Comparison of ENCODE assay signal across 18 mouse cellular contexts in the genomic region with DNA sequence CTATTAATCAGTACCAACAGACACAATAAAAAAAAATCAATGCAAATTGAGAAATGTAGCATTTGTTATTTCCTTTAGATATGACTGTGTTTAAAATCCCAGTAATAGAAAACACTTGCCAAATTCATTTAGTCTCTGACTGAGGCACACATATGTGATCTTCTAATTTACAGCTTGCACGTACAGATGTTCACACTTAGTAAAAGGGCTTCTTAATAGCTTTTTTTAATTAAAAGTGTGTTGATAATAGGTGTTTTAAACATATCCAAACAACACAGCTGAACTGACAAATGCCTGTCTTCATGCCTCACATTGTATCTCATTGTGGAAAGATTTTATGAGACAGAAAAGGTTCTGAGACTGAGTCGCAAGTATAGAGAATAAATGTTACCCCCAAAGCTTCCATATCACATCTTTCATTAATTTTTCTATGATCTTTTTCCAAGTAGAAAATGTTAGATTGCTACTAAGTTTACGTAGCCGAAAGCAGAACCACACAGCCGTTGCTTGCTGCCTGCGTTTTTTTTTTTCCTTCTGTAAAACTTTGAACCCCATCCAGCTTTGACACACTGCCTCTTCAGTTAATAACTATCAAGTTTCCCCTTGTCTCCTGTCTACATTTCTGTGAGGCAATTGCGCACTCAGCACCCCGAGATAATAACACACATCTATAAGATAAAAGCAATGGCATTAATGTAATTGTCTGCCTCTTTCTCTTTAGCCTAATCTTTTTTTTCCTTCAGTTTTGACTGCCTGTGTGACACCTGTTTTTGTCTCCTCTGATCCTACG.
A peak's percentile ranks its signal among the peaks of the same experiment; 100 is the strongest.
DNase-seq lines count a peak whose midpoint lies in the region; ATAC-seq lines count a peak whose summit lies in the region.
"Had no signal": no experiment of that assay in that cellular context is flagged by ENCODE, and none has a peak within 500 bp of the region (broad histone marks: within the 10 kb centered on the region; RNA-seq: fewer than 3 reads in every experiment).

No protein-coding gene starts in this region.

- DNase-seq in kidney, postnatal 4 days, result no peak
- peak; percentile 10 for DNase-seq in hindlimb bud, embryonic 11.5 days (ENCODE audit: extremely low spot score, low read depth, low spot score)
- no peak for DNase-seq in cerebellum, adult 11-12 months
- DNase-seq: adrenal gland, postnatal 10 days; cerebellum, adult 2 months; heart, postnatal 36 days; lung, adult 18-20 months; lung, postnatal 36 days; right cerebral cortex, postnatal 14 days; thymus, postnatal 25 days had no signal

- no peak overlapping the region for H3K4me3 ChIP-seq in forebrain, embryonic 16.5 days (replicated peaks; ENCODE audit: low read length)
- no peak overlapping the region for H3K4me3 ChIP-seq in forebrain, embryonic 15.5 days
- H3K4me3 ChIP-seq in kidney, embryonic 16.5 days (ENCODE audit: low read length), result no peak overlapping the region
- H3K4me3 ChIP-seq: heart, embryonic 12.5 days; hindbrain, embryonic 15.5 days; midbrain, embryonic 12.5 days; neural tube, embryonic 13.5 days had no signal

- H3K4me1 ChIP-seq in forebrain, embryonic 16.5 days (replicated peaks; ENCODE audit: control insufficient read depth, insufficient read depth, low read length), result peaks cover 6% of the 10 kb centered on the region
- peaks cover 14% of the 10 kb centered on the region for H3K4me1 ChIP-seq in forebrain, embryonic 15.5 days
- peaks cover 29% of the 10 kb centered on the region for H3K4me1 ChIP-seq in kidney, embryonic 16.5 days (ENCODE audit: insufficient read depth, low read length)
- H3K4me1 ChIP-seq: midbrain, embryonic 12.5 days had no signal

- H3K9ac ChIP-seq in forebrain, embryonic 16.5 days (replicated peaks; ENCODE audit: low read depth, low read length), result no peak overlapping the region
- no peak overlapping the region for H3K9ac ChIP-seq in forebrain, embryonic 15.5 days (replicated peaks)
- no peak overlapping the region for H3K9ac ChIP-seq in kidney, embryonic 16.5 days (replicated peaks; ENCODE audit: low read length)
- H3K9ac ChIP-seq: heart, embryonic 12.5 days; hindbrain, embryonic 15.5 days; midbrain, embryonic 12.5 days; neural tube, embryonic 13.5 days had no signal

- H3K27ac ChIP-seq in forebrain, embryonic 16.5 days (ENCODE audit: low read length), result no peak overlapping the region
- H3K27ac ChIP-seq in forebrain, embryonic 15.5 days (replicated peaks), result no peak overlapping the region
- no peak overlapping the region; the same call in 1 of the 2 replicates for H3K27ac ChIP-seq in kidney, embryonic 16.5 days (ENCODE audit: low read length)
- H3K27ac ChIP-seq: hindbrain, embryonic 15.5 days; midbrain, embryonic 12.5 days; neural tube, embryonic 13.5 days had no signal

- peak overlapping the region; percentile 9; the same call in 1 of the 2 replicates for H3K4me2 ChIP-seq in forebrain, embryonic 16.5 days (ENCODE audit: low read length)
- no peak overlapping the region for H3K4me2 ChIP-seq in forebrain, embryonic 15.5 days (replicated peaks)
- H3K4me2 ChIP-seq in kidney, embryonic 16.5 days (replicated peaks; ENCODE audit: low read depth, low read length), result peak overlapping the region; percentile 18; the same call in 1 of the 2 replicates
- H3K4me2 ChIP-seq: heart, embryonic 12.5 days; hindbrain, embryonic 15.5 days; midbrain, embryonic 12.5 days; neural tube, embryonic 13.5 days had no signal

- H3K9me3 ChIP-seq in forebrain, embryonic 16.5 days (ENCODE audit: control insufficient read depth, low read length), result no peaks in the 10 kb centered on the region
- H3K9me3 ChIP-seq in forebrain, embryonic 15.5 days, result no peaks in the 10 kb centered on the region
- no peaks in the 10 kb centered on the region for H3K9me3 ChIP-seq in kidney, embryonic 16.5 days (ENCODE audit: low read length)
- H3K9me3 ChIP-seq: heart, embryonic 12.5 days; hindbrain, embryonic 15.5 days; midbrain, embryonic 12.5 days; neural tube, embryonic 13.5 days had no signal

- H3K27me3 ChIP-seq in forebrain, embryonic 16.5 days (replicated peaks; ENCODE audit: control insufficient read depth, insufficient read depth, low read length), result no peaks in the 10 kb centered on the region
- no peaks in the 10 kb centered on the region for H3K27me3 ChIP-seq in forebrain, embryonic 15.5 days
- no peaks in the 10 kb centered on the region for H3K27me3 ChIP-seq in kidney, embryonic 16.5 days (ENCODE audit: insufficient read depth, low read length)
- H3K27me3 ChIP-seq: hindbrain, embryonic 15.5 days; midbrain, embryonic 12.5 days; neural tube, embryonic 13.5 days had no signal

- ATAC-seq in forebrain, embryonic 16.5 days, result 0 out of 2 replicates have a peak, but pooled peaks have one; percentile 31
- no peak for ATAC-seq in forebrain, embryonic 15.5 days (replicated peaks)
- no peak for ATAC-seq in kidney, embryonic 16.5 days (ENCODE audit: low FRiP score, low TSS enrichment)
- peak; percentile 61; the same call in 1 of the 2 replicates for ATAC-seq in megakaryocyte-erythroid progenitor cell, adult 5-6 weeks (replicated peaks; ENCODE audit: low FRiP score, low TSS enrichment, poor library complexity, severe bottlenecking)

- no peaks in the 10 kb centered on the region for H3K36me3 ChIP-seq in forebrain, embryonic 16.5 days (ENCODE audit: control insufficient read depth, insufficient read depth)
- no peaks in the 10 kb centered on the region for H3K36me3 ChIP-seq in forebrain, embryonic 15.5 days
- no peaks in the 10 kb centered on the region for H3K36me3 ChIP-seq in kidney, embryonic 16.5 days (ENCODE audit: insufficient read depth, low read length)
- H3K36me3 ChIP-seq: heart, embryonic 12.5 days; hindbrain, embryonic 15.5 days; midbrain, embryonic 12.5 days; neural tube, embryonic 13.5 days had no signal

- 19% methylated on average over 9 of the region's 9 CpGs for WGBS in forebrain, embryonic 16.5 days
- WGBS in forebrain, embryonic 15.5 days, result 31% methylated on average over 9 of the region's 9 CpGs
- 28% methylated on average over 9 of the region's 9 CpGs for WGBS in kidney, embryonic 16.5 days

Comparison
In these comparisons a context has a peak if more than half of its experiments do, and no peak if none do; other contexts are left out.
1. ATAC-seq: peak in forebrain, embryonic 16.5 days (single experiment) and megakaryocyte-erythroid progenitor cell, adult 5-6 weeks (single experiment); none in forebrain, embryonic 15.5 days (single experiment) and kidney, embryonic 16.5 days (single experiment).